Comparison of ENCODE assay signal across 25 mouse cellular contexts in the genomic region with DNA sequence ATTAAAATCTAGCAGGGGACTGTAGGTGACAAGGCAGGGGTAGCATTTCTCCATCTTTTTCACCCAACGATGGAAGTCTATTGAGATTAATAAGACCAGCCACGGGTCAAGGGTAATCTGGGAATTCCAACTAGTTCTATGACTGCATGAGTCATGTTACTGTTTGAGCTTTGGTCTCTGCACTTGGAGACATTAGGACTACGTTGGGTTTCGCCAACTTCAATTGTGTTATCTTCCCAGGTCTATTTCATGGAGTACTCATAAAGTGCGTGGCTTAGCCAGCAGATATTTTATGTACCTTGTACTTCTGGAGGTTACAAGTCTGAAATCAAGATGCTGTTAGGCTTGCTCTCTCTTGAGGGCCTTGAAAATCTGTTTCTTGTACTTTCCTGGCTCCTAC. TPM values are rescaled to one million over a fixed set of nuclear protein-coding genes. Genes with fewer than 3 reads are reported as not detected.
DNase-seq lines count a peak whose midpoint lies in the region; ATAC-seq and TF ChIP-seq lines count a peak whose summit lies in the region.
"Had no signal": no experiment of that assay in that cellular context is flagged by ENCODE, and none has a peak within 500 bp of the region (broad histone marks: within the 10 kb centered on the region; RNA-seq: fewer than 3 reads in every experiment).

No protein-coding gene starts in this region.

- H3K4me2 ChIP-seq in forebrain, embryonic 11.5 days (ENCODE audit: low read depth, low read length, severe bottlenecking), result no peak overlapping the region
- no peak overlapping the region for H3K4me2 ChIP-seq in intestine, embryonic 15.5 days (replicated peaks)
- no peak overlapping the region for H3K4me2 ChIP-seq in intestine, postnatal 0 days (replicated peaks; ENCODE audit: low read depth)
- H3K4me2 ChIP-seq: embryonic facial prominence, embryonic 12.5 days; forebrain, embryonic 13.5 days; forebrain, embryonic 15.5 days had no signal

- no peak for ATAC-seq in forebrain, embryonic 11.5 days (replicated peaks; ENCODE audit: low FRiP score)
- peak; percentile 20; the same call in 1 of the 2 replicates for ATAC-seq in intestine, embryonic 15.5 days
- peak; percentile 86 for ATAC-seq in intestine, postnatal 0 days
- ATAC-seq: activated CD4-positive, CD25-positive, alpha-beta regulatory T cell, adult 4 months; CD4-positive, CD25-positive, alpha-beta regulatory T cell, adult 4 months; forebrain, embryonic 13.5 days; forebrain, embryonic 15.5 days; forebrain, postnatal 0 days; Patski had no signal

- no peaks in the 10 kb centered on the region for H3K9me3 ChIP-seq in forebrain, embryonic 11.5 days (ENCODE audit: control insufficient read depth, low read length)
- no peaks in the 10 kb centered on the region for H3K9me3 ChIP-seq in forebrain, embryonic 10.5 days
- H3K9me3 ChIP-seq in intestine, embryonic 15.5 days, result no peaks in the 10 kb centered on the region
- H3K9me3 ChIP-seq in intestine, postnatal 0 days (ENCODE audit: control insufficient read depth), result no peaks in the 10 kb centered on the region
- H3K9me3 ChIP-seq: embryonic facial prominence, embryonic 10.5 days; embryonic facial prominence, embryonic 12.5 days; forebrain, embryonic 13.5 days; forebrain, embryonic 15.5 days; G1E had no signal

- TF ChIP-seq CTCF in intestine, postnatal 0 days (IDR thresholded peaks at IDR 0.05; ENCODE audit: low read depth), result no peak
- no peak for TF ChIP-seq CTCF in gastrocnemius, adult 2 months (IDR thresholded peaks at IDR 0.05)

- peak; percentile 9 for DNase-seq in forebrain, embryonic 11.5 days (ENCODE audit: low spot score)
- no peak for DNase-seq in forebrain, embryonic 10.5 days (ENCODE audit: extremely low spot score, low spot score)
- no peak for DNase-seq in gastrocnemius, adult 2 months
- no peak for DNase-seq in right cerebral cortex, adult 18-20 months
- DNase-seq: adrenal gland, adult 8-10 months; adrenal gland, postnatal 14 days; adrenal gland, postnatal 36 days; B cell, adult 2 months; cerebellum, adult 11-12 months; cerebellum, adult 2 months; cerebellum, adult 9-10 months; cerebellum, postnatal 10 days; cerebellum, postnatal 25 days; forebrain, postnatal 0 days had no signal

- no peak overlapping the region for H3K9ac ChIP-seq in forebrain, embryonic 11.5 days (ENCODE audit: low read length)
- no peak overlapping the region for H3K9ac ChIP-seq in intestine, embryonic 15.5 days
- no peak overlapping the region for H3K9ac ChIP-seq in intestine, postnatal 0 days (ENCODE audit: low read depth, low read length)
- H3K9ac ChIP-seq: embryonic facial prominence, embryonic 12.5 days; forebrain, embryonic 13.5 days; forebrain, embryonic 15.5 days; forebrain, postnatal 0 days had no signal

- H3K36me3 ChIP-seq in forebrain, embryonic 11.5 days (ENCODE audit: control insufficient read depth, insufficient read depth, low read length), result no peaks in the 10 kb centered on the region
- H3K36me3 ChIP-seq in forebrain, embryonic 10.5 days (replicated peaks), result no peaks in the 10 kb centered on the region
- no peaks in the 10 kb centered on the region for H3K36me3 ChIP-seq in intestine, embryonic 15.5 days
- H3K36me3 ChIP-seq in intestine, postnatal 0 days (ENCODE audit: control insufficient read depth, insufficient read depth), result no peaks in the 10 kb centered on the region
- H3K36me3 ChIP-seq: embryonic facial prominence, embryonic 10.5 days; embryonic facial prominence, embryonic 12.5 days; forebrain, embryonic 15.5 days; G1E had no signal

- no peak overlapping the region for H3K27ac ChIP-seq in forebrain, embryonic 11.5 days (ENCODE audit: low read depth, low read length)
- no peak overlapping the region for H3K27ac ChIP-seq in forebrain, embryonic 10.5 days
- H3K27ac ChIP-seq in intestine, embryonic 15.5 days, result no peak overlapping the region
- no peak overlapping the region for H3K27ac ChIP-seq in intestine, postnatal 0 days (ENCODE audit: low read depth, low read length)
- no peak overlapping the region for H3K27ac ChIP-seq in gastrocnemius, adult 2 months
- H3K27ac ChIP-seq: embryonic facial prominence, embryonic 10.5 days; embryonic facial prominence, embryonic 12.5 days; forebrain, embryonic 13.5 days; forebrain, embryonic 15.5 days had no signal

- no peaks in the 10 kb centered on the region for H3K27me3 ChIP-seq in forebrain, embryonic 11.5 days (ENCODE audit: control insufficient read depth, insufficient read depth, low read length)
- H3K27me3 ChIP-seq in forebrain, embryonic 10.5 days (ENCODE audit: poor library complexity, severe bottlenecking), result no peaks in the 10 kb centered on the region
- H3K27me3 ChIP-seq in intestine, embryonic 15.5 days (replicated peaks), result no peaks in the 10 kb centered on the region
- no peaks in the 10 kb centered on the region for H3K27me3 ChIP-seq in intestine, postnatal 0 days (replicated peaks; ENCODE audit: control insufficient read depth, insufficient read depth, low read length)
- H3K27me3 ChIP-seq: CH12.LX; embryonic facial prominence, embryonic 12.5 days; forebrain, embryonic 13.5 days; forebrain, embryonic 15.5 days had no signal

- intact Hi-C loops in gastrocnemius, adult 2 months (cut with DNase I), result no loop called here

- no peak overlapping the region for H3K4me3 ChIP-seq in forebrain, embryonic 11.5 days (ENCODE audit: low read depth, low read length)
- H3K4me3 ChIP-seq in forebrain, embryonic 10.5 days, result no peak overlapping the region
- no peak overlapping the region for H3K4me3 ChIP-seq in intestine, embryonic 15.5 days (replicated peaks)
- H3K4me3 ChIP-seq in intestine, postnatal 0 days (ENCODE audit: low read depth, low read length), result no peak overlapping the region
- H3K4me3 ChIP-seq in gastrocnemius, adult 2 months, result no peak overlapping the region
- H3K4me3 ChIP-seq: embryonic facial prominence, embryonic 10.5 days; embryonic facial prominence, embryonic 12.5 days; forebrain, embryonic 13.5 days; forebrain, embryonic 15.5 days had no signal

- H3K4me1 ChIP-seq in forebrain, embryonic 11.5 days (replicated peaks; ENCODE audit: control insufficient read depth, insufficient read depth, low read length), result no peaks in the 10 kb centered on the region
- peaks cover 22% of the 10 kb centered on the region for H3K4me1 ChIP-seq in forebrain, embryonic 10.5 days
- H3K4me1 ChIP-seq in intestine, embryonic 15.5 days (replicated peaks), result 0 out of 2 replicates have a peak, but pooled peaks cover 5% of the 10 kb centered on the region
- no peaks in the 10 kb centered on the region for H3K4me1 ChIP-seq in intestine, postnatal 0 days (replicated peaks; ENCODE audit: control insufficient read depth, insufficient read depth, low read length)

- 91% methylated on average over 5 of the region's 5 CpGs for WGBS in forebrain, embryonic 11.5 days
- 90% methylated on average over 5 of the region's 5 CpGs for WGBS in forebrain, embryonic 10.5 days
- WGBS in intestine, embryonic 15.5 days, result 78% methylated on average over 5 of the region's 5 CpGs
- WGBS in intestine, postnatal 0 days, result 48% methylated on average over 5 of the region's 5 CpGs

RNA-seq across cellular contexts. Expression of a gene that starts 33.8 kb away (rescaled TPM):
- 3.0 and 3.9 TPM in 2 replicates for polyA plus RNA-seq in forebrain, embryonic 11.5 days (2014; fragmentation: Nextera tagmentation; extraction: Ambion mirVana)
- 1.3 and 1.6 TPM in 2 replicates for polyA plus RNA-seq in forebrain, embryonic 10.5 days (2016; fragmentation: Nextera tagmentation; extraction: Ambion mirVana)
- polyA plus RNA-seq in intestine, embryonic 15.5 days (2015; fragmentation: Nextera tagmentation; extraction: Ambion mirVana), result 2.4 TPM in 2 replicates
- 2.2 and 2.4 TPM in 2 replicates for polyA plus RNA-seq in intestine, postnatal 0 days (2015; fragmentation: Nextera tagmentation; extraction: Ambion mirVana)
- total RNA-seq in gastrocnemius, adult 2 months (2021), result under 1 TPM; 0.08 to 0.10 TPM
- polyA plus RNA-seq: G1E had no signal

RNA-seq across cellular contexts. Expression of a gene that starts 45.1 kb away (rescaled TPM):
- polyA plus RNA-seq in forebrain, embryonic 11.5 days (2014; fragmentation: Nextera tagmentation; extraction: Ambion mirVana), result 14.6 and 14.8 TPM in 2 replicates
- 7.6 and 7.7 TPM in 2 replicates for polyA plus RNA-seq in forebrain, embryonic 10.5 days (2016; fragmentation: Nextera tagmentation; extraction: Ambion mirVana)
- polyA plus RNA-seq in intestine, embryonic 15.5 days (2015; fragmentation: Nextera tagmentation; extraction: Ambion mirVana), result 6.8 and 11.6 TPM in 2 replicates
- 11.0 and 12.4 TPM in 2 replicates for polyA plus RNA-seq in intestine, postnatal 0 days (2015; fragmentation: Nextera tagmentation; extraction: Ambion mirVana)
- total RNA-seq in gastrocnemius, adult 2 months (2021), result 10 to 100 TPM; 50.3 to 51.3 TPM
- polyA plus RNA-seq: G1E had no signal
